Mouse (Mus musculus) inflammation-experienced regulatory T-cells, adult 6 months (primary cell): ENCODE results near the gene Rad23b. TPM values are rescaled to one million over a fixed set of nuclear protein-coding genes. Genes with fewer than 3 reads are reported as not detected.
"Not testable (repeated sequence)": the region's sequence is repeated elsewhere in the genome, so short reads cannot be mapped to it uniquely, and the experiment has no call there.

ENCODE experiments used
- ATAC-seq: one replicate; pipeline ENCODE4 v1.8.0; 2017
- polyA plus RNA-seq, 3 experiments: library from polyadenylated mRNA; unstranded; fragments of 100-300 nt; shearing (Covaris generic); gene quantifications; one replicate each; pipeline ENCODE4 v1.2.1; 2017

Gene Rad23b
- polyA plus RNA-seq, 3 experiments from 2014 or later: 13.8 to 14.6 (median 14.2) TPM

DNA sequence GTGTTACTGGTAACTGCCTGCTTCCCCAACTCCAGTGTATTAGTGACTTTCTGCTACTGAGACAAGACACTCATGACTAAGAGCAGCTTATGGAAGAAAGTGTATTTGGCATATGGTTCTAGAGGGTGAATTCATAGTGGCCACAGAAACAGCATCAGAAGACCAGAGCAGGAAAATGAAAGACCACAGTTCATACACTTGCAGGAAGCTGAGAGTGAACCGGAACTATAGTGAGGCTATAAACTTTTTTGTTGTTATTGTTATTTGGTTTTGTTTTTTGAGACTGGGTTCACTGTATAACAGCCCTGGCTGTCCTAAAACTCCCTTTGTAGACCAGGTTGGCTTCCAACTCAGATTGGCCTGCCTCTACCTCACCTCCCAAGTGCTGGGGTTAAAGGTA is 6.0 kb downstream of the Rad23b start:
- peak; percentile 53 for ATAC-seq

DNA sequence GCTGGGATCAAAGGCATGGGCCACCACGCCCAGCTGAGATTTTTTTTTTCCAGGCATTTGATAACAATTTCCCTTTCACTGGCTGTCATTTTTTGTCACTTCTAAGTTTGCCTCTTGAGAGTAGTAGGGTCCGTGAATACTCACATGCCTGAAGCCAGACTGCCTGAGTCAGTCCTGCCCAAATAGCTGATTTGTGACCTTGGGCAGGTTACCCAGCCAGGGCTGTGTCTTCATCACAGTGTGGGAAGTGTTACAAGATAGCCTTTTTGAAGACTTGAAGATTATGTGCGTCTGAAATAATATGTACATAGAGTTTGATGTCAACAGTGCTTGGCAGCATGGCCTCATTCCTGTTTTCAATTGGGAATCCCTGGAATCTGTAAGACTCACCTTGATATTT is 6.9 kb downstream of the Rad23b start:
- no peak for ATAC-seq

DNA sequence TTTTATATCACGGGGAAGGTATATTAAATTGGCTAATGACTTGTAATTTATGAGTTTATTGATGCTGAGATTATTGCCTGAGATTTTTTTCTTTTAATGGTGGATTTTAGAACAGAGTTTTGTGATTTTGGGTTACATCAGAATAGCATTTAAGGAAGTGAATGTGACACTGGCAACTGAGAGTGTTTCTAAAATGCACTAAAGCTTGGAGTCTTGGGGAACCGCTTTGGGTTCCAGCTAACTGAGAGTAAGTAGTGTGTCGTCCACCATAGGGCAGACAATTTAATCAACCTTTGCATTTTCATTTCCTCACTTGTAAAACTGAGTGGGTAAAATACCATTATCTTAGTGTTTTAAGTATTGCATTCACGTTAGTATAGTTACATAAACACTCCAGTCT is 14.0 kb downstream of the Rad23b start:
- no peak for ATAC-seq

DNA sequence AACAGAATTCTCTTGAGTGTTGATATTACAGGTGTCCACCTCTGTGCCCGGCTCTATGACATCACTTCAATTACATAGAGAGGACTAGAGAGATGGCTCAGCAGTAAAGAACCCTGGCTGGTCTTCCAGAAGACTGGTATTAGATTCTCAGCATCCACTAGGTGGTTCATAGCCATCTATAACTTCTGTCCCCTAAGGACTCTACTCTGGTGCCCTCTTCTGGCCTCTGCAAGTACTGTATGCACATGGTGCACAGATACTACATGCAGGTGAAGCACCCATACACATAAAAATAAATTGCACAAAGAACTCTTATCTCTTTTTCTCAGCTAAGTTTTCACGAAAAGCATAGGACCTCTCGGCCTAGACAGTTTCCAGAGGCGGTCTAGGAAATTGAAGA is 14.5 kb downstream of the Rad23b start:
- peak; percentile 41 for ATAC-seq

DNA sequence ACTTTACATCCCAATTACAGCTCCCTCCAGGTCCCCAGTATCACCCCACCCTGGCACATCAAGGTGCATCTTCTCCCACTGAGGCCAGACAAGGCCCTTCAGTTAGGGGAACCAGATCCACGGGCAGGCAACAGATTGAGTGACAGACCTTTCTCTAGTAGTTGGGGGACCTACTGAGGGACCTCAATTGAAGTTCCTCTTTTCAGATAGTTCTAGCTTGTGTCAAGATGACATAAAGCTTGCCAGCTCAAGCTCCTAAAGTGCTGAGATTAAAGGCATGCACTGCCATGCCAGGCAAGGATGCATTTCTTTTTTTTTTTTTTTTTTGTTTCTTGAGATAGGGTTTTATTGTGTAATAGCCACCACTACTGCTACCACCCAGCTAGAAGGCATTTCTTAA is 16.2 kb downstream of the Rad23b start:
- ATAC-seq: no peak

DNA sequence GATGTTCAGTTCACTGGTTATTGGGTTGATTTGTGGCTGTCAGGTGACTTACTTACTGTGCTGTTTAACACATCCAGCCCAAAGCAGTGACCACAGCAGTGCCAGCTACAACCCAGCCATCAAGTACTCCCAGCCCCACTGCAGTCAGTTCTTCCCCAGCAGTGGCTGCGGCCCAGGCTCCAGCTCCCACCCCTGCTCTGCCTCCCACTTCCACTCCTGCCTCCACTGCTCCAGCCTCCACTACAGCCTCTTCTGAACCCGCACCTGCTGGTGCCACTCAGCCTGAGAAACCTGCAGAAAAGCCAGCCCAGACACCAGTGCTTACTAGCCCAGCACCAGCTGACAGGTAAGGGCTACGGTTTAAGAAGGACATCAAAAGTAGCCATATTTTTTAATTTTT is 20.3 kb downstream of the Rad23b start:
- no peak for ATAC-seq

DNA sequence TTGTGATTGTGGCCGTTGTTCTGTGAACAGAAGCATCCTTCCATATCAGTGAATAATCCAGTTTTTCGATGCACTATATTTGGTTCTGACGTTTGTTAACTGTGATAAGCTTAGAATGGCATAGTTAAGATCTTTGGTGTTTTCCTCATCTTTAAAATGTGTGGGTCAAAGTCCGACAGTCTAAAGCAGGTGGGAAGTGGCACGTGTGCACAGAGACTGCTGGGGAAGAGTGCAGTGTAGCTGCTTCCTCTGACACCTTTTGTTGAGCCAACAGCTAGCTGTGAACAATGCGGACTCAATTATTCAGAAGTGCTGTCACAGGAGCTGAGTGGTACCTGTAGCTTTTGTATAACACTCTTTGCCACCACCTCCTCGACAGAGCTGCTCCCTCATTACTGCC is 21.5 kb downstream of the Rad23b start:
- ATAC-seq: no peak

DNA sequence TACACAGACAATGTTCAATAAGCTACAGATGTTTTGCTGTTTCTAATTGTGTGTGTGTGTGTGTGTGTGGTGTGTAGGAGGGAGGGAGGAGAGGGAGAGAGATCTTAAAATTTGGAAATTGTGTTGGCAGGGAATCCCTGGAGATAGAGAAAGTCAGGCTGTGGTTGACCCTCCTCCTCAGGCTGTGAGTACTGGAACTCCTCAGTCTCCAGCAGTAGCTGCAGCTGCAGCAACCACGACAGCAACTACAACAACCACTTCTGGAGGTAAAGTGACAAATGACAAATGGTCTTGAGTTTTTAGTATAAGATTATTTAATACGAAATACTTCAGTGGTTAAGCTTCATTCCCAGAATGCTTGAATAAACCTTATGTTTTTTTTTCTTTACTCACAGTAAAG is 32.5 kb downstream of the Rad23b start:
- no peak for ATAC-seq

DNA sequence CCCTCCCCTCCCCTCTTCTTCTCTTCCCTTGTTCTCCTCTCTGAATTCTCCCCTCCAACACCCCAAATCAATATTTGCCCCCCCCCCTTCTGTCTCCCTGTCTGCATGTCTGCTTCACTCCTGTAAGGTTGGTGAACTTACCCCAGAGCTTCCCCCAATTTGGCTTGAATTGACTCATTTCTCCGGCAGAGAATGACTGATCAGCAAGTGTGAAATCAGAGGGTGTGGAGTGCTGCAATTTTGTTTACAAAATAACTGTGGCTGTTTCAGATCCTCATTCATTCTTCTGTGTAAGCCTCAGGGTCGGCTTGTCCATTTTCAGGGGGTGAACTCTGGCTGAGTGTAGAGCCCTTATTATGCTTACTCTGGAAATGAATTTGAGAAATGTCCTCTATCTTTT is 36.9 kb downstream of the Rad23b start:
- no peak for ATAC-seq

DNA sequence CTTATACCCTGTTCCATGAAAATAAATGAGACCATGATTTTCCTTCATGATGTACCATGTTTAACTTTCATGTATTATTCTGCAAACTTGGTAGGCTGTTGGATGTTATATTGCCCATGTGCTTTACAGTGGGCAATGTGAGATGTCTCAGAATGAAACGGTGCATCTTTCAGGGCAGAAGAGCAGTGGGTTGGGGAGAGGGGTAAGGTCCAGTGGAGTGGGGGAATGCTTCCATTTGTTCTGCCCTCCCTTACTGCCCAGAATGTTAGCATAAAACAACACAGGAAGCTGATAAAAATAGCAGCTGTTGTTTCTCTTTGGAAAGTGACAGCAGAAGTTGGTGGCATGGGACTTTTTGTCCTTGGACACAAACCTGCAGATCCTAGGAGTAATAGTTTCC is 41.6 kb downstream of the Rad23b start:
- ATAC-seq: no peak

DNA sequence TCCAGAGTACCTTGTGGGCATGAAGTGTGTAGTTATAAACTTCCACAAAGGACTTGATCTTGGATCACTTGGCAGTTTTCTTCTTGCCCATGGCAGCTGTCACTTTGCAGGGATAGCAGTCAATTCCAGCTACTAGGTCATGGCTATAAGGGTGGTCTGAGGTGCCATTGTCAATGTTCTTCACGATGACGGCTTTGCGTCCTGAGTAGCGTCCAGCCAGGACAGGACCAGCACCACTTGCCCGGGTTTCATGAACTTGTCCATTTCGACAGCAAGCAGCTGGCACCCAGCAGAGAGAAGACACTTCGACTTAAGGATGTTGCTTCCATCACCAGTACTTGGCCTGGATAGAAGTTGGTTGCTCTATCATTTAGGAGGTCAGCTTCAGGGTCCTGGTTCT is 42.6 kb downstream of the Rad23b start:
- no peak for ATAC-seq

DNA sequence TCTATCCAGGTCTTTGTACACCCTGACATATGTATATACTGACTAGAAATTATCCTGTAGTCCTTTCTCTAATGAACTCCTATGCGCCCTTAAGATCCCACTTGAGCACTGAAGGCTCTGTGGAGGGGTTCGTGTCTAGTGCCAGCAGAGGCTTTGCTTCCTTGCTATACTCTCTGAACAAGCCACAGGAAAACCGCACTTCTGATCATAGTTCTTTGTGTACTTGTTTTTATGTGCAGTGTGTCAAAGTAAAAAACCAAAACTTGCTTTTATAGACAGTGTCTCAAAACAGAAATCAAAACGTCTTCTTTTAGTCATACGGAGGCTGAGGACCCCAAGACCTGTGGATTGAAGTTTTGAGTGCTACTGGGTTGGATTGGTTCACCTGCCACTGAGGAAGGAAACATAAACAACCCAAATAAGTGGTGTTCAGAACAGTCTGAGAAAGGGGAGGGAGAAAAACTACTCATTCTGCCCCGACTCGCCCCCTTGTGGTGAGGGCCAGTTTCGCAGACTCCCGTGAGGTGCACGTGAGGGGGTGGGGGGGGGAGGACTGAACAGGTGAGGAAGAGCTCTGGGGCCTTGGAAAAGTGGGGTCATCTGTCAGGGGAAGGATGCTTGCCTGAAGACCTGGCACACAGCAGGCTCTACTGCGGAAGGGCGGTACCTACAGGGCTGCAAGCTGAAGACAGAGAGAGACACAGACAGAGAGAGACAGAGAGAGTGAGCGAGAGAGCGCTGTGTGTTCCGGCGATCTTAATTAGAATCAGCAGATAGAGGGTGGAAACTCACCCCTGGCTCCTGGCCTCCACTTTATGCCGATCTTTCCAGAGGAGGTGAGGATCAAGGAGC is 48.3 kb downstream of the Rad23b start:
- ATAC-seq: peak; percentile 87

DNA sequence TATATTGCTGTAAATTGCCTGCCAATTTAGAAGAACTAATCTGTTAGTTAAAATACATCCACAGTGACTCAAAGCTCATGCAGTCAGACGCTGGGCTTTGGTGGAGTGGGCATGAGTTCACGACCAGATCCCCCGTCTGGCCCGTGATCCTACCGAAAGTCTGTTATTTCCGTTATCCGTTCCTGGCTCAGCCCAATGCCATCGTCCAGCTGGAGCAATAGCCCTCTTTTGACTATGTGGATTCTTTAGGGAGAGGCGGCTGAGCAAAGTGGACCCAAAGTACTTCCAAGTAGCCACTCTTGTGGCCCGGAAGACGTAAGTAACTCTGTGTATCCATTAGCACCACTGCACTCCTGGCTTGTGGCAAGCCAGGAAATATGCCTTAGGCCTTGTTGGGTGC is 49.1 kb downstream of the Rad23b start:
- no peak for ATAC-seq

DNA sequence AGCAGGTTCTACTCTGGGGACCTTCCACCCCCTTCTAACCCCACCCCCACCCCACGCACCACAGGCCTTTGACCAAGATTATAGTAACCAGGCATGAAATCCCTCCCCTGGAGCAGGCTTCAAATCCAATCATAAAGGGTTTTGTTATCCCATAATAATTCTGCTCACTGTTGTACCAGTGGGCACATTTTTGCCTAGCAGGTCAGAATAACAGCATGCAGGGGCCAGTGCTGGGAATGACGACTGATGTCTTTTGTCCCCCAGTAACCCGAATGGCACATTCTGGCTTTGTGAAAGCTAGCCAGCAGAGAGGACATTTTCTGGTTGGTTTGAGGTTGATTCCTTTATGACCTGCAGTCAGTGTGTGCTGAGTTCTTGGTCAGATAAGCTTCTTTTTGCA is 55.5 kb downstream of the Rad23b start:
- no peak for ATAC-seq

DNA sequence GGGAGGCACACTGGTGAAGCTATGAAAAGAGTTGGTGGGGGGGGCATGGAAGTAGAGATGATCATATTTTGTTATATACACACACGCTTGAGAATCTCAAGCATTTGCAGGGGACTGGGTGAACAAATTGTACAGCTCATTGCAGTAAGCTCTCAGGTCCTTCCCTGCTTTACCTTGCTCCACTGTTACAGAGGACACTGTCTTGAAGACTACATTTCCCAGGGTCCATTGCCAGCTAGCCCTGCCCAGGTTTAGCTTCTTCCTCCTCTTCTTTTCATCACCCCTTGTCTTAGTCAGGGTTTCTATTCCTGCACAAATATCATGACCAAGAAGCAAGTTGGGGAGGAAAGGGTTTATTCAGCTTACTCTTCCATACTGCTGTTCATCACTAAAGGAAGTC is 56.7 kb downstream of the Rad23b start:
- ATAC-seq: no peak

DNA sequence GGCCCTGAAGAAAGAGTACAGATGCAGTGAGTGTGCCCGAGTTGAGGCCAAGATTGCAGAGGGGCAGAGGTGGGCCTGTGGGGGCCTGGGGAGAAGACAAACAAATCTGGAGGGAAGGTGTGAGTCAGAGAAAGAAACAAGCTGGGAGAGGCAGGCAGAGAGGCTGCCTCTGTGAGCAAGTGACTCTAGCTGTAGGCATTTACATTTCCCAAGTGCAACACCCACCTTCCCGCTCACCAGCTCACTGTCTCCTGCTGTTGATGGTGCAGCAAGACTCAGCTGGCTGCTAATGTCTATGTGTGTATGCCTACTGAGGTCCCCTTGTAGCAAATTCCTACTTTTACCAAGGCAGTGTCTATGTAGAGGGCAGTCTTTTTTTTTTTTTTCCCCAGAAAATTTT is 58.2 kb downstream of the Rad23b start:
- no peak for ATAC-seq

DNA sequence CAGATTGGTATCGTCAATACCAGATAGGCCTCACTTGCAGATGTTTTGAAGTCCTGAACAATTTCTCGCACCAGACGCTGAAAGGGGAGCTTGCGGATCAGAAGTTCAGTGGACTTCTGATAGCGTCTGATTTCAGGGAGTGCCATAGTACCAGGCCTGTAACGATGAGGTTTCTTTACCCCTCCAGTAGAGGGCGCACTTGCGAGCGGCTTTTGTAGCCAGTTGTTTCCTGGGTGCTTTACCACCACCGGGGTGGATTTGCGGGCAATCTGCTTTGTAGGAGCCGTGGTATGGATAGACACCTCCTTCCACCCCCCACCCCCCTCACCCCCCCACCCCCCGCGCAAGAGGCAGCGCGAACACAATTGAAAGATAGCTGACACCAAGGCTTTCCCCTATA is 59.2 kb downstream of the Rad23b start:
- ATAC-seq: no peak

DNA sequence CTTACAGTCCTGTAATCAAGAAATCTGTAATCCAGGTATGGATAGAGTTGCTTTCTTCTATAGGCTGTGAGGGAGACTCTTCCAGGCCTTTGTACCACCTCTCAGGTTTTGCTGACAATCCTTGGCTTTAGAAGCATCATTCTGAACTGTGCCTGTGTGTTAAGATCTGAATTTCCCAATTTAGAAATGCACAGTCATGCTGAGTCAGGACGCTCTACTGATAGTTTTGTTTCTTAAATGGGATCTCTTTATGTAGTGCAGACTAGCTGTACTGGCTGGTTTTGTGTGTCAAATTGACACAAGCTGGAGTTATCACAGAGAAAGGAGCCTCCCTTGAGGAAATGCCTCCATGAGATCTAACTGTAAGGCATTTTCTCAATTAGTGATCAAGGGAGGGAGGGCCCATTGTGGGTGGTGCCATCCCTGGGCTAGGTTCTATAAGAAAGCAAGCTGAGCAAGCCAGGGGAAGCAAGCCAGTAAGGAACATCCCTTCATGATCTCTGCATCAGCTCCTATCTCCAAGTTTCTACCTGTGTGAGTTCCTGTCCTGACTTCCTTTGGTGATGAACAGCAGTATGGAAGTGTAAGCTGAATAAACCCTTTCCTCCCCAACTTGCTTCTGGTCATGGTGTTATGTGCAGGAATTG is 59.9 kb downstream of the Rad23b start:
- ATAC-seq: not testable (repeated sequence)

DNA sequence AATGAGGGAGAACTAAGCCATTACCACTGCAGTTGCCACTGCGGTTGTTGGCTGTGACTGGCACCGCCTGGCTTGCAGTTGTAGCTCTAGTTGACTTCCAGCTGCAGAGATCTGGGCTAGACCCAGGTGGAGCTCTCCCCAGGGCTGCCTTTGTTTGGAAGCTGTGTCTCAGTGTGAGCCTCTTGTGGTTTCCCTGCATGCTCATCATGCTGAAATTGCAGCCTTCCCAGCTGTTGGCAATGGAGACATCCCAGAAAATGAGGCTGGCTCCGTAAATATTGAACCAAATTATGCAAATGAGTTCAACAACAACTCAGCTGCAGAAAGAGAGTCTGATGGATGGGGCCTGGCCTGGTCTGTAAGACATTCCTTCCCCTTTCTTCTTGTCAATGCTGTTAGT is 66.0 kb downstream of the Rad23b start:
- no peak for ATAC-seq

DNA sequence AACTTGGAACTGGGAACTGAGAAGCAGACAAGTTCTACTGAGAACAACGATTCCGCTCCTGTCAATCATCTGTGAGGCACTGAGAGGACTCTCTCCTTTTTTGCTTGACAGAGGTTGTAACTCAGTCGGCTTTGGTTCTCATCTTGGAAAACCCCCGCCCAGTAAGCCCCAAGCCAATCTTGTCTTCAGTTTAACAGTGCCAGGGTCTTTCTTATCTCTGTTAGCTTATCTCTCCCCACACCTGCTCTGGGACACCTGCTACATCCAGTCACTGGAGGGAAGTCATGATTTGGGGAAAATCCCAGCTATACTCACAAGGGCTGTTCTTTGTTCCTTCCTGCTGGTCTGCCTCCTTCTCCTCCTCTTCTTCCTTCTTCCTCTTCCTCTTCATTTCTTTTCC is 76.4 kb downstream of the Rad23b start:
- no peak for ATAC-seq
